In the genomic region with DNA sequence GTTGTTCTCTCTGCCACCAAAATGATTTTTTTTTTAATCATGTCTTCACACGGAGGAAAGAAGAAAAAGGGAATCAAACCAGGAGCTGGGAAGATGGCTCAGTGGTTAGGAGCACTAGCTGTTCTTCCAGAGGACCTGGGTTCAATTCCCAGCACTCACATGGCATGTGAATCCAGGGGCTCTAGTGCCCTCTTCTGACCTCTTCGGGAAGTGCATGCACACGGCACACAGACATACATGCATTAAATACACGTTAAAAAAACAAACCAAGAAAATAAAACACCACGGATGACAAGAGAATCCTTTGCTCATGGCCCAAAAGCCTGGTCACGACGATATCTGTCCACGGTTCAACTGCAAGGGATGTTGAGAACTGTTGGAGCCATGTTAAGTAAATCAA, we compare ENCODE assay signal across 25 mouse cellular contexts. TPM values are rescaled to one million over a fixed set of nuclear protein-coding genes. Genes with fewer than 3 reads are reported as not detected.
DNase-seq lines count a peak whose midpoint lies in the region; ATAC-seq and TF ChIP-seq lines count a peak whose summit lies in the region.
"Had no signal": no experiment of that assay in that cellular context is flagged by ENCODE, and none has a peak within 500 bp of the region (broad histone marks: within the 10 kb centered on the region; RNA-seq: fewer than 3 reads in every experiment).

No protein-coding gene starts in this region.

- no peak overlapping the region for H3K4me2 ChIP-seq in heart, embryonic 11.5 days
- H3K4me2 ChIP-seq in intestine, postnatal 0 days (replicated peaks; ENCODE audit: low read depth) = no peak overlapping the region
- no peak overlapping the region for H3K4me2 ChIP-seq in intestine, embryonic 15.5 days (replicated peaks)
- H3K4me2 ChIP-seq: embryonic facial prominence, embryonic 12.5 days; hindbrain, embryonic 15.5 days; limb, embryonic 13.5 days; liver, embryonic 13.5 days had no signal

- WGBS in heart, embryonic 11.5 days (ENCODE audit: insufficient replicate concordance) = 90% methylated on average over 8 of the region's 8 CpGs
- 93% methylated on average over 8 of the region's 8 CpGs for WGBS in intestine, postnatal 0 days
- WGBS in intestine, embryonic 15.5 days = 93% methylated on average over 8 of the region's 8 CpGs

- peaks cover 6% of the 10 kb centered on the region; the same call in 1 of the 2 replicates for H3K4me1 ChIP-seq in heart, embryonic 11.5 days (ENCODE audit: control insufficient read depth, insufficient read depth, low read length)
- no peaks in the 10 kb centered on the region for H3K4me1 ChIP-seq in intestine, postnatal 0 days (replicated peaks; ENCODE audit: control insufficient read depth, insufficient read depth, low read length)
- H3K4me1 ChIP-seq in intestine, embryonic 15.5 days (replicated peaks) = no peaks in the 10 kb centered on the region
- H3K4me1 ChIP-seq: embryonic facial prominence, embryonic 12.5 days; hindbrain, embryonic 15.5 days; limb, embryonic 13.5 days; liver, embryonic 13.5 days had no signal

- ATAC-seq in heart, embryonic 11.5 days (replicated peaks; ENCODE audit: insufficient number of reproducible peaks, low FRiP score, low TSS enrichment) = no peak
- ATAC-seq in intestine, postnatal 0 days = no peak
- ATAC-seq in intestine, embryonic 15.5 days = no peak
- ATAC-seq: CD4-positive, CD25-positive, alpha-beta regulatory T cell, adult 4 months had no signal

- 0 out of 2 replicates have a peak, but pooled peaks have one; percentile 5 for TF ChIP-seq CTCF in intestine, postnatal 0 days (IDR thresholded peaks at IDR 0.05; ENCODE audit: low read depth)

- H3K27me3 ChIP-seq in heart, embryonic 11.5 days (ENCODE audit: control insufficient read depth, insufficient read depth, low read length) = no peaks in the 10 kb centered on the region
- no peaks in the 10 kb centered on the region for H3K27me3 ChIP-seq in intestine, postnatal 0 days (replicated peaks; ENCODE audit: control insufficient read depth, insufficient read depth, low read length)
- no peaks in the 10 kb centered on the region for H3K27me3 ChIP-seq in intestine, embryonic 15.5 days (replicated peaks)
- H3K27me3 ChIP-seq: embryonic facial prominence, embryonic 12.5 days; hindbrain, embryonic 15.5 days; limb, embryonic 13.5 days; liver, embryonic 13.5 days had no signal

- H3K9ac ChIP-seq in heart, embryonic 11.5 days (ENCODE audit: low read depth, low read length) = no peak overlapping the region
- no peak overlapping the region for H3K9ac ChIP-seq in intestine, postnatal 0 days (ENCODE audit: low read depth, low read length)
- H3K9ac ChIP-seq in intestine, embryonic 15.5 days = no peak overlapping the region
- H3K9ac ChIP-seq: embryonic facial prominence, embryonic 12.5 days; hindbrain, embryonic 15.5 days; limb, embryonic 13.5 days; liver, embryonic 13.5 days had no signal

- DNase-seq in heart, adult 11 months = peak; percentile 79
- peak; percentile 6 for DNase-seq in right cerebral cortex, postnatal 14 days
- no peak for DNase-seq in right cerebral cortex, adult 18-20 months
- DNase-seq in ZHBTc4 (ENCODE audit: low read depth, low spot score) = peak; percentile 56
- no peak for DNase-seq in spleen, postnatal 14 days (ENCODE audit: low spot score in 2 of 2)
- DNase-seq: adrenal gland, postnatal 10 days; cerebellum, adult 9-10 months; cerebellum, postnatal 36 days; gastrocnemius, postnatal 14 days; kidney, adult 8-10 months; liver, embryonic 13.5 days; lung, adult 18-20 months; lung, postnatal 10 days; midbrain, embryonic 14.5 days; retina, postnatal 1 day; spleen, adult 18-20 months had no signal

- no peaks in the 10 kb centered on the region; the same call in 1 of the 2 replicates for H3K9me3 ChIP-seq in heart, embryonic 11.5 days (replicated peaks; ENCODE audit: control insufficient read depth, low read length)
- no peaks in the 10 kb centered on the region for H3K9me3 ChIP-seq in intestine, postnatal 0 days (ENCODE audit: control insufficient read depth)
- H3K9me3 ChIP-seq in intestine, embryonic 15.5 days = no peaks in the 10 kb centered on the region
- H3K9me3 ChIP-seq: embryonic facial prominence, embryonic 12.5 days; hindbrain, embryonic 15.5 days had no signal

- no peak overlapping the region for H3K4me3 ChIP-seq in heart, embryonic 11.5 days (ENCODE audit: low read depth, low read length)
- H3K4me3 ChIP-seq in intestine, postnatal 0 days (ENCODE audit: low read depth, low read length) = no peak overlapping the region
- no peak overlapping the region for H3K4me3 ChIP-seq in intestine, embryonic 15.5 days (replicated peaks)
- H3K4me3 ChIP-seq: embryonic facial prominence, embryonic 12.5 days; hindbrain, embryonic 15.5 days; limb, embryonic 13.5 days; liver, embryonic 13.5 days had no signal

- H3K36me3 ChIP-seq in heart, embryonic 11.5 days (ENCODE audit: control insufficient read depth, insufficient read depth, low read length) = no peaks in the 10 kb centered on the region
- no peaks in the 10 kb centered on the region for H3K36me3 ChIP-seq in intestine, postnatal 0 days (ENCODE audit: control insufficient read depth, insufficient read depth)
- H3K36me3 ChIP-seq in intestine, embryonic 15.5 days = no peaks in the 10 kb centered on the region
- H3K36me3 ChIP-seq: embryonic facial prominence, embryonic 12.5 days; G1E; hindbrain, embryonic 15.5 days; limb, embryonic 13.5 days; liver, embryonic 13.5 days had no signal

- H3K27ac ChIP-seq in heart, embryonic 11.5 days (ENCODE audit: low read depth, low read length) = no peak overlapping the region
- no peak overlapping the region for H3K27ac ChIP-seq in intestine, postnatal 0 days (ENCODE audit: low read depth, low read length)
- no peak overlapping the region for H3K27ac ChIP-seq in intestine, embryonic 15.5 days
- H3K27ac ChIP-seq: embryonic facial prominence, embryonic 12.5 days; hindbrain, embryonic 15.5 days; kidney, postnatal 0 days; limb, embryonic 13.5 days; liver, embryonic 13.5 days had no signal

RNA-seq across cellular contexts. Expression of a gene that starts 44.5 kb away (rescaled TPM):
- 105 and 116 TPM in 2 replicates for polyA plus RNA-seq in heart, embryonic 11.5 days (2014; fragmentation: Nextera tagmentation; extraction: Ambion mirVana)
- 21.2 and 21.9 TPM in 2 replicates for polyA plus RNA-seq in intestine, postnatal 0 days (2015; fragmentation: Nextera tagmentation; extraction: Ambion mirVana)
- 78.9 and 86.1 TPM in 2 replicates for polyA plus RNA-seq in intestine, embryonic 15.5 days (2015; fragmentation: Nextera tagmentation; extraction: Ambion mirVana)

Comparison
In these comparisons a context has a peak if more than half of its experiments do, and no peak if none do; other contexts are left out.
1. DNase-seq: peak in heart, adult 11 months (single experiment), right cerebral cortex, postnatal 14 days (single experiment) and ZHBTc4 (single experiment); none in right cerebral cortex, adult 18-20 months (single experiment) and spleen, postnatal 14 days (0 of 2).